Mouse (Mus musculus) cerebellum, adult 2 months (tissue): ENCODE data around the gene Mtfr1l. TPM values are rescaled to one million over a fixed set of nuclear protein-coding genes. Genes with fewer than 3 reads are reported as not detected.

ENCODE experiments used
- DNase-seq, 2 experiments: peaks; one replicate each; pipeline ENCODE4 v3.0.0; 2021
- H3K27ac ChIP-seq: fragments of 200-500 bp; 2 replicates; pipeline ENCODE4 v1.5.1; 2012; ENCODE audit warnings: low read length, control low read depth, inconsistent platforms; ENCODE audit not compliant: insufficient read depth
- H3K27me3 ChIP-seq: fragments of 200-500 bp; 2 replicates; pipeline ENCODE4 v1.6.1; 2012; ENCODE audit warnings: inconsistent platforms, mild to moderate bottlenecking, low read length, moderate library complexity; ENCODE audit not compliant: control insufficient read depth, insufficient read depth
- H3K4me1 ChIP-seq: fragments of 200-500 bp; 2 replicates; pipeline ENCODE4 v1.6.1; 2011; ENCODE audit warnings: low read length; ENCODE audit not compliant: control insufficient read depth, insufficient read depth
- H3K4me3 ChIP-seq: fragments of 200-500 bp; replicated peaks from 2 replicates; pipeline ENCODE3; 2011; ENCODE audit warnings: mild to moderate bottlenecking, low read depth, low read length, control low read depth; ENCODE audit not compliant: insufficient read depth
- CTCF ChIP-seq: fragments of 200-500 bp; IDR thresholded peaks from 2 replicates; pipeline ENCODE4 v1.5.1; 2011; ENCODE audit warnings: low read depth, mild to moderate bottlenecking, control low read depth, low read length, moderate library complexity, borderline replicate concordance; ENCODE audit not compliant: insufficient read depth
- POLR2A ChIP-seq: fragments of 200-500 bp; IDR thresholded peaks from 2 replicates; pipeline ENCODE4 v1.6.1; 2011; ENCODE audit warnings: low read length, control low read depth, borderline replicate concordance; ENCODE audit not compliant: insufficient read depth
- WGBS: fragments of 180-500 bp; shearing (Covaris S2); methylation state at CpG from one replicate; pipeline ENCODE4 v1.1.7; 2018; 5-methylcytosine and 5-hydroxymethylcytosine counted together
- polyA plus RNA-seq: library from polyadenylated mRNA; depleted of rRNA; stranded (reverse); fragments of >200 nt; gene quantifications from 2 replicates; pipeline ENCODE4 v1.2.3, GENCODE M21; 2012

The Mtfr1l gene
- polyA plus RNA-seq, 1 experiment, result 148 TPM

DNA sequence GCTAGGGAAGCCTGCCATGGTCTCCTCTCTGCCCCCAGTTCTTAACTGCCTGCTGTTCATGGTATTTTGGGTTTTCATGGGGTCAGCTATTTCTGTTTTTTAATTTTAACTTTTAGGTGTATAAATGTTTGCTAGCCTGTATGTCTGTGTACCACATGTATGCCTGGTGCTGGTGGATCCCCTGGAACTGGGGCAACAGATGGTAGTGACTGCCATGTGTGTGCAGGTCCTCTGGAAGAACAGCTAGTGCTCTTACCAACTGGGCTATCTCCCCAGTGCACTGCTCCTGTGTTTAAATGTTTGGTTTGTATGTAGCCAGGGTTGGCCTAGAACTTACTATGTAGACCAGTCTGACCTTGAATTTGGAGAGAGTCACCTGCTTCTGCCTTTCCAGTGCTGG, 15.9 kb downstream of the Mtfr1l start:
- no peak overlapping the region for H3K4me3 ChIP-seq
- no peak for DNase-seq
- no peak for TF ChIP-seq POLR2A
- no peaks in the 10 kb centered on the region for H3K27me3 ChIP-seq
- peaks cover 10% of the 10 kb centered on the region; the same call in 1 of the 2 replicates for H3K4me1 ChIP-seq
- H3K27ac ChIP-seq, result no peak overlapping the region

DNA sequence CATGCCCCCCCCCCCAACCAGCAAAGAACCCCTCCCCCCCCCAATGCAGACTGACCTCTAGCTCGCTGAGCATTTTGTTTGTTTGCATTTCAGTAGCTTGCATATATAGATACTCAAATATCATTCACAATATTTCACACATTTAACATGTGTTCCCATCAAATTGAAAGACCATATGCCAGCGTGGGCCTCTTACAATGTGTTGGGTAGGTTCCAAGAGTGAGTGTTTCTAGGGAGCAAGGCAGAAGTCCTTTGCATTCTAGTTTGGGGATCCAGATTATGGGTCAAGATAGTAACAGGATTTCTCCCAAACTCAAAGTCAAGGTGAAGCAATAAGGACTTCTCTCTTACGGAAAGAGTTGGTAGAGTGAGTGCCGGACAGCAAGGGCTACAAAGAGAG, 16.6 kb downstream of the Mtfr1l start:
- no peak for DNase-seq
- no peak overlapping the region for H3K27ac ChIP-seq
- H3K4me1 ChIP-seq, result peaks cover 3% of the 10 kb centered on the region; the same call in 1 of the 2 replicates
- 74% methylated on average over 4 of the region's 4 CpGs for WGBS
- H3K4me3 ChIP-seq, result no peak overlapping the region
- no peak for TF ChIP-seq CTCF
- TF ChIP-seq POLR2A, result no peak
- no peaks in the 10 kb centered on the region for H3K27me3 ChIP-seq

DNA sequence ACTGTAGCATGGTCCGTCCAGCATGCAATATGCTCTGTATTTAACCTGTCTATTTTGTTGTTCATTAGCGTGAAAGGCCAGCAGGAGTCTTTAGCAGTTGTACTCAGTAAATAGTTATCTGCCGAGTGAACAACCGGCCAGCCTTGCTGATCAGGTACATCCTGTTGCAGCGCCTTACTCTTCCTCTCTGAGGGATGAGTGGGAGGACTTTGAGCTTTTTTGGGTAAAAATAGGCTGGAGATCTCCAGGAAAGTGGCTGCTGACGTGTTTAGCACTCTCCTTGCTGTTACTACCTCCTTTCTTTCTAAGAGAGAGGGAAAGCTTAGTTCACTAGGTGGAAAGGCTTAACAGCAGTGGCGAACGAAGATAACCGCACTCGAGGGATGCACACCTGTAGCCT, 17.5 kb downstream of the Mtfr1l start:
- WGBS, result 85% methylated on average over 10 of the region's 10 CpGs
- peaks cover 2% of the 10 kb centered on the region; the same call in 1 of the 2 replicates for H3K4me1 ChIP-seq
- no peak for DNase-seq
- H3K27me3 ChIP-seq, result no peaks in the 10 kb centered on the region
- H3K4me3 ChIP-seq, result no peak overlapping the region
- H3K27ac ChIP-seq, result no peak overlapping the region
- TF ChIP-seq CTCF, result no peak
- TF ChIP-seq POLR2A, result no peak

DNA sequence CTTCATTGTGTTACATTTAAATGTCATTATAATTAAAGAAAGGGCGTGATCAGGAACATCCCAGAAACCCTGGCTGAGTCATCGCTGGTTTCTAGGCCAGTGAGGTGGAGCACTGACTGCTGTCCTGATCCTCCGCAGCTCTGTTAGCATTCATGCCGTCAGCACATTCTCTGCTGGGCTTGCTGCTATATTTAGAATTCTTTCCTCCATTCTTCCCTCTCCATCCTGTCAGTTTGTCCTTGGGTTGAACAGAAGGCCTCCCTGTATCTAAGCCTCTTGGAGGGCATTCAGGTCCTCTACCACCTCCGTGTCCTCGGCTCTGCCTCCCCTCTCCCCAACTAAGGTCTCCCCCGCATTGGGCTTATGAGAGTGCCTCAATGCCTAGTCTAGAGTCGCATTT, 18.2 kb downstream of the Mtfr1l start:
- 54% methylated on average over 8 of the region's 8 CpGs for WGBS
- no peaks in the 10 kb centered on the region for H3K27me3 ChIP-seq
- DNase-seq, result peak in 1 of 2 experiments; percentile 75
- peak overlapping the region; percentile 6; the same call in 1 of the 2 replicates for H3K27ac ChIP-seq
- TF ChIP-seq CTCF (no peak), POLR2A (no peak)
- no peak overlapping the region for H3K4me3 ChIP-seq
- H3K4me1 ChIP-seq, result peaks cover 2% of the 10 kb centered on the region; the same call in 1 of the 2 replicates

DNA sequence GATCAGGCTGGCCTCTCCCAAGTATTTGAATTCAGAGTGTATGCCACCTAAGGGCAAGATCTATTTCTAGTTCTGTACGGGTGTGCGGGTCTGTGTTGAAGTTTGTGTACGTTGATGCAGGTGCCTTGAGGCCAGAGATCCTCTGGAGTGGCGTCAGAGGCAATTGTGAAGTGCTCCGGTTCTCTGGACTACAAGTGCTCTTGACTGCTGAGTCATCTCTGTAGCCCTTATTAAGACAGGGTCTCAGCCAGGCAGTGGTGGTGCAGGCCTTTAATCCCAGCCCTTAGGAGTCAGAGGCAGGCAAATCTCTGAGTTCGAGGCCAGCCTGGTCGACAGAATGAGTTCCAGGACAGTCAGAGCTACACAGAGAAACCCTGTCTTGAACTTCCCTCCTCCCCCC, 19.6 kb downstream of the Mtfr1l start:
- 80% methylated on average over 7 of the region's 7 CpGs for WGBS
- DNase-seq, result no peak
- peaks cover 2% of the 10 kb centered on the region; the same call in 1 of the 2 replicates for H3K4me1 ChIP-seq
- no peak overlapping the region for H3K4me3 ChIP-seq
- H3K27ac ChIP-seq, result no peak overlapping the region
- no peaks in the 10 kb centered on the region for H3K27me3 ChIP-seq
- TF ChIP-seq CTCF (no peak), POLR2A (no peak)

DNA sequence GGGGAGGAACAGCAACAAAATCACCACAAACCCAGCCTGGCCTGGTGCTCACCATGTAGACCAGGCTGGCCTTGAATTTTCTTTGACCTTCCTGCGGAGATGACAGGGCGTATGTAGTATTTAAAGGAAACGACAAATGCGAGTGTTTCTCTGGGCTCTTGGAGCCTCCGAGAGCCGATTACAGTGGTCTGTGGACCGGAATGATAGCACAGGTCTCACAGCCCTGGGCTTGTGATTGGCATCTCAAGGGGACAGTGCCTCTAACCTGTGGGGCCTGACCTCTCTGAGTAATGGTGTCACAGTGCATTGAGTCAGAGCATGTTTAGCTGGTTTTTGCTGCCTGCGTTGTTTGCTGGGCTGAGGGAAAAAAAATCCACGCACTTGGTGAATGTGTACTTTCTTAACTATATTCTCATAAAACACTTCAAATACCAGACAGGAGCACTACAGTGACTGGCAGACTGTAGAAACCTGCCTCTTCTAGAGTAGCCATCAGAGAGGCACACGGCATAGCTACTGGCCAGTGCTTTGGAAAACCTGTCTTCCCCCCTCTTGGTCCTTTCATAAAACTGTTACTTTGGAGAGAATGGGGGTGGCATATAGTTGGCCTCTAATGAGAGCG, 20.8 kb downstream of the Mtfr1l start:
- no peak overlapping the region for H3K4me3 ChIP-seq
- 94% methylated on average over 11 of the region's 11 CpGs for WGBS
- no peak for DNase-seq
- H3K27ac ChIP-seq, result no peak overlapping the region
- peaks cover 2% of the 10 kb centered on the region; the same call in 1 of the 2 replicates for H3K4me1 ChIP-seq
- H3K27me3 ChIP-seq, result no peaks in the 10 kb centered on the region
- no peak for TF ChIP-seq CTCF
- TF ChIP-seq POLR2A, result no peak

DNA sequence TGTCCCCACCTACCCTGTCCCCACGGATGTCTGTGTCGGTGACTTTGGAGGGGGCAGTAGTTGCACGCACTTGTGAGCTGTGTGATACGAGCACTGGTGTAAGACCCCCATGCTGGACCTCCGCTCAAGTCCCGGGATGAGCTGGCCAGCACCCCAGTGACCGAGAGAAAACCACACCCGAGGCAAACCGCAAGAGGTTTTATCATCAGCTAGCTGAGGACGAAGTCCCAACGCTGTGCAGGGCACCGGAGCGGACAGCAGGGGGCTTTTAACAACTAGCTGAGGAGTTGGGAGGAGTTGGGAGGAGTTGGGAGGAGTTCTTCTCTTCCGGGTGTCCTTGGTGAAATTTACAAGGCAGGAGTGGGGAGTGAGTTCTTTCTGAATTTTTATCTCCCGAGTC, 22.4 kb downstream of the Mtfr1l start:
- WGBS, result 19% methylated on average over 15 of the region's 15 CpGs
- TF ChIP-seq POLR2A (no peak), CTCF (no peak)
- DNase-seq, result no peak

DNA sequence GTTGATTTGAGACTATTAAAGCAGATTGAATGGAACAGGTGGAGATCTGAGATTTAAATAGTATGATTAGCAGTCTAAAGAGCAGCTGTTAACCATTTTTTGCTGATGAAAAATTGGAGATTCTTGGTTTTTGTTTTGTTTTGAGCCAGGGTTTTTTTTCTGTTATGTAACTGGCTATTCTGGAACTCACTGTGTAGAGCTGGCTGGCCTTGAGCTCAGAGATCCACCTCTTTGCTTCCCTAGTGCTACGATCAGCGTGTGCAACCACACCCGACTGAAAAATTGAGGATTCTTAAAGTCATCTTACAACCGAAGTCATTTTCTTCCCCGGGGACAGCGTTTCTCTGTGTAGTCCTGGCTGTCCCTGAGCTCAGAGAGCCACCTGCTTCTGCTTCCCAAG, 23.5 kb downstream of the Mtfr1l start:
- Histone ChIP-seq H3K27ac (no peak overlapping the region), H3K4me3 (no peak overlapping the region), H3K4me1 (0 out of 2 replicates have a peak, but pooled peaks cover 5% of the 10 kb centered on the region), H3K27me3 (no peaks in the 10 kb centered on the region)
- no peak for TF ChIP-seq CTCF
- no peak for TF ChIP-seq POLR2A
- no peak for DNase-seq
- 55% methylated on average over 6 of the region's 6 CpGs for WGBS

More for the DNA sequence above, 22.4 kb downstream of the Mtfr1l start:
- H3K27ac ChIP-seq, result no peak overlapping the region
- no peaks in the 10 kb centered on the region for H3K27me3 ChIP-seq
- 0 out of 2 replicates have a peak, but pooled peaks cover 3% of the 10 kb centered on the region for H3K4me1 ChIP-seq
- H3K4me3 ChIP-seq, result no peak overlapping the region
